12 mouse cellular contexts compared by ENCODE assay signal in the genomic region with DNA sequence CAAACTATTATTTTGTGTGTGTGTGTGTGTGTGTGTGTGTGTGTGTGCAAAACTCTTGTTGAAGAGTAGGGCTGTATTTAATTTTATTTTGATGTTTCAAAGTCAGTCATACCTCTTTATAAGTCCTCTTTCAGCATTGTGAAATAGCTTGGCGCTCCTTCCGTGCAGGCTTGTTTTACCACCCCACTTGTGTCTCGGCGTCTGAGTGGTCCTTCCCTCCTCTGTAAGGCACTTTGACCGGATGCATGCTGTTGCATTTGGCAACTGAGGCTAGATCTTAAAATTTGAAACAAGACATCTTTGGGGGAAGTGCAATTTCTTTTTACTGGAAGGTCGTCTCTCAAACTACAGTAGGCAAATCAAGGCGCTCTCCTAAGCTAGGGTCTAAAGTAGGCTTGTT.
"Had no signal": no experiment of that assay in that cellular context is flagged by ENCODE, and none has a peak within 500 bp of the region (broad histone marks: within the 10 kb centered on the region; RNA-seq: fewer than 3 reads in every experiment).

No protein-coding gene starts in this region.

- H3K4me1 ChIP-seq: hindbrain, embryonic 13.5 days; limb, embryonic 13.5 days; neural tube, embryonic 13.5 days; stomach, embryonic 15.5 days had no signal

- H3K9me3 ChIP-seq: hindbrain, embryonic 13.5 days; limb, embryonic 13.5 days; lung, embryonic 15.5 days; midbrain, embryonic 10.5 days; neural tube, embryonic 13.5 days; stomach, embryonic 15.5 days had no signal

- H3K9ac ChIP-seq: hindbrain, embryonic 13.5 days; limb, embryonic 13.5 days; liver, embryonic 14.5 days; lung, embryonic 15.5 days; neural tube, embryonic 13.5 days; stomach, embryonic 15.5 days had no signal

- H3K27me3 ChIP-seq: hindbrain, embryonic 13.5 days; limb, embryonic 13.5 days; lung, embryonic 15.5 days; neural tube, embryonic 13.5 days; stomach, embryonic 15.5 days had no signal

- DNase-seq: left cerebral cortex, postnatal 4 days; thymus, adult 2 months; thymus, postnatal 25 days had no signal

- ATAC-seq: hindbrain, postnatal 0 days; midbrain, embryonic 16.5 days had no signal

- H3K27ac ChIP-seq: hindbrain, embryonic 13.5 days; hindbrain, postnatal 0 days; limb, embryonic 13.5 days; liver, embryonic 14.5 days; lung, embryonic 15.5 days; midbrain, embryonic 10.5 days; neural tube, embryonic 13.5 days; stomach, embryonic 15.5 days had no signal

- H3K4me2 ChIP-seq: hindbrain, embryonic 13.5 days; limb, embryonic 13.5 days; lung, embryonic 15.5 days; neural tube, embryonic 13.5 days; stomach, embryonic 15.5 days had no signal

- H3K4me3 ChIP-seq: hindbrain, embryonic 13.5 days; limb, embryonic 13.5 days; lung, embryonic 15.5 days; midbrain, embryonic 10.5 days; neural tube, embryonic 13.5 days; stomach, embryonic 15.5 days had no signal
